ENCODE assay signal across 9 mouse cellular contexts in the genomic region with DNA sequence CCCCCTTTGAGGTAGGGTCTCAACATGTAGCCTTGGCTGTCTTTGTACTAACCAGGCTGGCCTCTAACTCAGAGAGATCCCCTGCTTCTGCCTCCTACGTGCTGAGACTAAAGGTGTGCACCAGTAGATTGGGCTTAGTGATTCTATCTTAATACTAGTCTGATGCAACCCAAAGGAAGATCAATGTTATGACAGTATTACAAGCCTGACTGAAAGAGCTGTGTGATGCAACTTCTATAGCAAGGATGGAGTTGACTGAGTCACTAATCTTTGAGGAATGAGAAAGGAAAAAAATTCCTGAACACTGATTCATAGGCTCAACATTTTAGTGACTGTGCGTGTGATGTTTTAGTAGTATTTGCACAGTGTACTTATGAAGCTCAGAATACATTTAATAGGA. TPM values are rescaled to one million over a fixed set of nuclear protein-coding genes. Genes with fewer than 3 reads are reported as not detected.
DNase-seq lines count a peak whose midpoint lies in the region; ATAC-seq and TF ChIP-seq lines count a peak whose summit lies in the region.
"Had no signal": no experiment of that assay in that cellular context is flagged by ENCODE, and none has a peak within 500 bp of the region (broad histone marks: within the 10 kb centered on the region; RNA-seq: fewer than 3 reads in every experiment).

No protein-coding gene starts in this region.

- 95% methylated on average over 2 of the region's 2 CpGs for WGBS in hindbrain, embryonic 11.5 days
- WGBS in hindbrain, embryonic 14.5 days, result 92% methylated on average over 2 of the region's 2 CpGs
- WGBS in midbrain, embryonic 12.5 days, result 95% methylated on average over 2 of the region's 2 CpGs

- H3K9ac ChIP-seq in hindbrain, embryonic 11.5 days (ENCODE audit: low read depth, low read length), result no peak overlapping the region; the same call in 1 of the 2 replicates
- no peak overlapping the region for H3K9ac ChIP-seq in hindbrain, embryonic 14.5 days
- no peak overlapping the region for H3K9ac ChIP-seq in midbrain, embryonic 12.5 days (replicated peaks)

- intact Hi-C loops in left cerebral cortex, postnatal 25 days (cut with DNase I), result loop anchor here (2.0 kb wide), 1 partner anchor 15 kb away; the partner anchor contains the start of gene Gapvd1

- ATAC-seq in hindbrain, embryonic 11.5 days (ENCODE audit: low FRiP score), result no peak
- ATAC-seq in hindbrain, embryonic 14.5 days (ENCODE audit: low FRiP score), result no peak
- no peak for ATAC-seq in midbrain, embryonic 12.5 days (ENCODE audit: low FRiP score, low read depth)

- peaks cover 13% of the 10 kb centered on the region for H3K4me1 ChIP-seq in hindbrain, embryonic 11.5 days (replicated peaks; ENCODE audit: control insufficient read depth, insufficient read depth, low read length)
- peaks cover 29% of the 10 kb centered on the region for H3K4me1 ChIP-seq in hindbrain, embryonic 14.5 days (replicated peaks; ENCODE audit: control insufficient read depth, insufficient read depth, low read length)
- H3K4me1 ChIP-seq in E14TG2a.4 (replicated peaks; ENCODE audit: low read depth, low read length), result peaks cover 35% of the 10 kb centered on the region
- H3K4me1 ChIP-seq in midbrain, embryonic 12.5 days, result peaks cover 27% of the 10 kb centered on the region

- no peak overlapping the region for H3K27ac ChIP-seq in hindbrain, embryonic 11.5 days (ENCODE audit: low read depth, low read length)
- no peak overlapping the region for H3K27ac ChIP-seq in hindbrain, embryonic 14.5 days
- no peak overlapping the region for H3K27ac ChIP-seq in midbrain, embryonic 12.5 days (replicated peaks)
- H3K27ac ChIP-seq: embryonic facial prominence, embryonic 12.5 days had no signal

- H3K9me3 ChIP-seq in hindbrain, embryonic 11.5 days (ENCODE audit: control insufficient read depth, low read length), result no peaks in the 10 kb centered on the region
- H3K9me3 ChIP-seq in hindbrain, embryonic 14.5 days (ENCODE audit: control insufficient read depth, low read length), result no peaks in the 10 kb centered on the region
- peaks cover 4% of the 10 kb centered on the region; the same call in 1 of the 2 replicates for H3K9me3 ChIP-seq in E14TG2a.4 (ENCODE audit: low read length)
- 0 out of 2 replicates have a peak, but pooled peaks cover 5% of the 10 kb centered on the region for H3K9me3 ChIP-seq in midbrain, embryonic 12.5 days

- TF ChIP-seq CTCF in E14TG2a.4 (conservative IDR thresholded peaks at IDR 0.05; ENCODE audit: low read length), result no peak

- no peak for DNase-seq in hindbrain, embryonic 11.5 days (ENCODE audit: low spot score)
- no peak for DNase-seq in hindbrain, embryonic 14.5 days (ENCODE audit: low spot score)
- peak; percentile 54 for DNase-seq in fat pad, adult 2 months (ENCODE audit: extremely low read depth, low read depth, low spot score)
- no peak for DNase-seq in left cerebral cortex, postnatal 25 days (ENCODE audit: low spot score in 2 of 2)
- no peak for DNase-seq in gastrocnemius, postnatal 4 days (ENCODE audit: low spot score in 2 of 2)
- no peak for DNase-seq in kidney, adult 11 months

- H3K27me3 ChIP-seq in hindbrain, embryonic 11.5 days (ENCODE audit: control insufficient read depth, insufficient read depth, low read length), result no peaks in the 10 kb centered on the region
- no peaks in the 10 kb centered on the region for H3K27me3 ChIP-seq in hindbrain, embryonic 14.5 days (ENCODE audit: control insufficient read depth, insufficient read depth, low read length)
- H3K27me3 ChIP-seq in E14TG2a.4 (ENCODE audit: insufficient read depth, low read length), result no peaks in the 10 kb centered on the region
- H3K27me3 ChIP-seq in midbrain, embryonic 12.5 days, result no peaks in the 10 kb centered on the region
- H3K27me3 ChIP-seq: embryonic facial prominence, embryonic 12.5 days had no signal

- H3K4me2 ChIP-seq in hindbrain, embryonic 11.5 days (replicated peaks; ENCODE audit: low read depth, low read length), result no peak overlapping the region
- H3K4me2 ChIP-seq in hindbrain, embryonic 14.5 days (replicated peaks), result no peak overlapping the region
- no peak overlapping the region for H3K4me2 ChIP-seq in midbrain, embryonic 12.5 days (replicated peaks)

- H3K36me3 ChIP-seq in hindbrain, embryonic 11.5 days (ENCODE audit: control insufficient read depth, insufficient read depth, low read length), result peaks cover 12% of the 10 kb centered on the region
- peaks cover 23% of the 10 kb centered on the region for H3K36me3 ChIP-seq in hindbrain, embryonic 14.5 days (replicated peaks; ENCODE audit: control insufficient read depth, insufficient read depth)
- H3K36me3 ChIP-seq in E14TG2a.4 (ENCODE audit: insufficient read depth, low read length), result peaks cover 42% of the 10 kb centered on the region
- peaks cover 17% of the 10 kb centered on the region for H3K36me3 ChIP-seq in midbrain, embryonic 12.5 days

- H3K4me3 ChIP-seq in hindbrain, embryonic 11.5 days (ENCODE audit: low read depth, low read length), result peak overlapping the region; percentile 95; the same call in 1 of the 2 replicates
- H3K4me3 ChIP-seq in hindbrain, embryonic 14.5 days (replicated peaks; ENCODE audit: low read length), result no peak overlapping the region; the same call in 1 of the 2 replicates
- peak overlapping the region; percentile 92 for H3K4me3 ChIP-seq in E14TG2a.4 (replicated peaks; ENCODE audit: low read length)
- H3K4me3 ChIP-seq in midbrain, embryonic 12.5 days, result peak overlapping the region; percentile 99; the same call in 1 of the 2 replicates

RNA-seq across cellular contexts. Expression of gene Hspa5, which starts 1.7 kb away (rescaled TPM):
- 838 and 881 TPM in 2 replicates for polyA plus RNA-seq in hindbrain, embryonic 11.5 days (2014; fragmentation: Nextera tagmentation; extraction: Ambion mirVana)
- 423 and 537 TPM in 2 replicates for polyA plus RNA-seq in hindbrain, embryonic 14.5 days (2014; fragmentation: Nextera tagmentation; extraction: Ambion mirVana)
- 609 and 641 TPM in 2 replicates for polyA plus RNA-seq in midbrain, embryonic 12.5 days (2016; fragmentation: Nextera tagmentation; extraction: Ambion mirVana)
- total RNA-seq in left cerebral cortex, postnatal 25 days (2021), result 100 to 1,000 TPM; 394 to 427 TPM
- total RNA-seq in gastrocnemius, postnatal 4 days (2021), result 100 to 1,000 TPM; 303 to 318 TPM

RNA-seq across cellular contexts. Expression of gene Gapvd1, which starts 15.0 kb away (rescaled TPM):
- 94.0 and 108 TPM in 2 replicates for polyA plus RNA-seq in hindbrain, embryonic 11.5 days (2014; fragmentation: Nextera tagmentation; extraction: Ambion mirVana)
- 111 and 123 TPM in 2 replicates for polyA plus RNA-seq in hindbrain, embryonic 14.5 days (2014; fragmentation: Nextera tagmentation; extraction: Ambion mirVana)
- polyA plus RNA-seq in midbrain, embryonic 12.5 days (2016; fragmentation: Nextera tagmentation; extraction: Ambion mirVana), result 124 and 130 TPM in 2 replicates
- 100 to 1,000 TPM in 1 of 2 experiments, 10 to 100 TPM in 1; 97.4 to 101 TPM for total RNA-seq in left cerebral cortex, postnatal 25 days (2021)
- 10 to 100 TPM; 51.0 to 54.4 TPM for total RNA-seq in gastrocnemius, postnatal 4 days (2021)

RNA-seq across cellular contexts. Expression of gene Rabepk, which starts 29.7 kb away (rescaled TPM):
- 33.2 and 36.0 TPM in 2 replicates for polyA plus RNA-seq in hindbrain, embryonic 11.5 days (2014; fragmentation: Nextera tagmentation; extraction: Ambion mirVana)
- polyA plus RNA-seq in hindbrain, embryonic 14.5 days (2014; fragmentation: Nextera tagmentation; extraction: Ambion mirVana), result 24.8 and 26.1 TPM in 2 replicates
- polyA plus RNA-seq in midbrain, embryonic 12.5 days (2016; fragmentation: Nextera tagmentation; extraction: Ambion mirVana), result 20.3 and 24.6 TPM in 2 replicates
- 10 to 100 TPM; 30.8 to 34.0 TPM for total RNA-seq in left cerebral cortex, postnatal 25 days (2021)
- 10 to 100 TPM; 10.3 to 10.4 TPM for total RNA-seq in gastrocnemius, postnatal 4 days (2021)

RNA-seq across cellular contexts. Expression of gene Fbxw2, which starts 56.1 kb away (rescaled TPM):
- polyA plus RNA-seq in hindbrain, embryonic 11.5 days (2014; fragmentation: Nextera tagmentation; extraction: Ambion mirVana), result 63.5 and 65.6 TPM in 2 replicates
- polyA plus RNA-seq in hindbrain, embryonic 14.5 days (2014; fragmentation: Nextera tagmentation; extraction: Ambion mirVana), result 73.8 and 83.7 TPM in 2 replicates
- 81.6 and 85.0 TPM in 2 replicates for polyA plus RNA-seq in midbrain, embryonic 12.5 days (2016; fragmentation: Nextera tagmentation; extraction: Ambion mirVana)
- 100 to 1,000 TPM in 1 of 2 experiments, 10 to 100 TPM in 1; 96.1 to 101 TPM for total RNA-seq in left cerebral cortex, postnatal 25 days (2021)
- total RNA-seq in gastrocnemius, postnatal 4 days (2021), result 10 to 100 TPM; 59.6 to 60.1 TPM
